Mouse (Mus musculus) neural tube, embryonic 11.5 days (tissue): Measurements from ENCODE around the gene Noxred1. TPM values are rescaled to one million over a fixed set of nuclear protein-coding genes. Genes with fewer than 3 reads are reported as not detected.
A peak's percentile ranks its signal among the peaks of the same experiment; 100 is the strongest.
"Not testable (repeated sequence)": the region's sequence is repeated elsewhere in the genome, so short reads cannot be mapped to it uniquely, and the experiment has no call there.

Source experiments
- ATAC-seq: fragments of 200-750 bp; cut with Nextera tagmentation; 2 replicates; pipeline ENCODE4 v1.8.0; 2017; ENCODE audit warnings: moderate number of reproducible peaks, mild to moderate bottlenecking, moderate TSS enrichment, moderate library complexity; ENCODE audit not compliant: insufficient read depth, low FRiP score, low TSS enrichment
- DNase-seq: peaks from one replicate; pipeline ENCODE4 v3.0.0-alpha.2; 2015; ENCODE audit warnings: low spot score
- H3K27ac ChIP-seq: fragments of 300-500 bp; sonication (generic); 2 replicates; pipeline ENCODE4 v1.5.1; 2014; ENCODE audit warnings: low read depth, mild to moderate bottlenecking, low read length
- H3K27me3 ChIP-seq: fragments of 300-500 bp; sonication (generic); 2 replicates; pipeline ENCODE4 v1.6.1; 2014; ENCODE audit warnings: mild to moderate bottlenecking, low read length, mixed read lengths; ENCODE audit not compliant: control insufficient read depth, insufficient read depth
- H3K36me3 ChIP-seq: fragments of 300-500 bp; sonication (generic); 2 replicates; pipeline ENCODE4 v1.6.1; 2014; ENCODE audit warnings: mild to moderate bottlenecking, low read length, moderate library complexity, mixed read lengths; ENCODE audit not compliant: control insufficient read depth, insufficient read depth
- H3K4me1 ChIP-seq: fragments of 300-500 bp; sonication (generic); 2 replicates; pipeline ENCODE4 v1.6.1; 2014; ENCODE audit warnings: low read length, mixed read lengths; ENCODE audit not compliant: control insufficient read depth, insufficient read depth
- H3K4me2 ChIP-seq: fragments of 300-500 bp; sonication (generic); 2 replicates; pipeline ENCODE4 v1.6.1; 2014; ENCODE audit warnings: low read depth, mild to moderate bottlenecking, moderate library complexity
- H3K4me3 ChIP-seq: fragments of 300-500 bp; sonication (generic); 2 replicates; pipeline ENCODE4 v1.5.1; 2014; ENCODE audit warnings: low read depth, low read length
- H3K9ac ChIP-seq: fragments of 300-500 bp; sonication (generic); 2 replicates; pipeline ENCODE4 v1.6.1; 2014; ENCODE audit warnings: mild to moderate bottlenecking, low read length
- H3K9me3 ChIP-seq: fragments of 300-500 bp; sonication (generic); 2 replicates; pipeline ENCODE4 v1.6.1; 2016; ENCODE audit warnings: low read length; ENCODE audit not compliant: control insufficient read depth
- WGBS: fragments of 180-500 bp; shearing (Covaris S2); extraction: QIAGEN DNeasy Blood & Tissue Kit; methylation state at CpG from one replicate; pipeline ENCODE4 v1.1.7; 2014; 5-methylcytosine and 5-hydroxymethylcytosine counted together
- polyA plus RNA-seq: library from polyadenylated mRNA; unstranded; fragments of >200 nt; fragmentation: Nextera tagmentation; extraction: Ambion mirVana; gene quantifications from 2 replicates; pipeline ENCODE4 v1.2.1, GENCODE M21; 2014

The Noxred1 gene
- polyA plus RNA-seq, 1 experiment from 2014 or later = 0.78 TPM

- H3K4me1 ChIP-seq = no peaks in the 10 kb centered on the region
- no peak for DNase-seq
- WGBS = 83% methylated on average over 2 of the region's 2 CpGs
- no peak overlapping the region for H3K27ac ChIP-seq
- H3K4me2 ChIP-seq = no peak overlapping the region
- H3K36me3 ChIP-seq = no peaks in the 10 kb centered on the region
- no peak overlapping the region for H3K4me3 ChIP-seq
- H3K9me3 ChIP-seq = no peaks in the 10 kb centered on the region
- no peak overlapping the region for H3K9ac ChIP-seq
- no peak for ATAC-seq
- H3K27me3 ChIP-seq = no peaks in the 10 kb centered on the region
Measured at GRCm38 (mm10) chr12:87216053-87216452, 22.5 kb downstream of the Noxred1 start.

DNA sequence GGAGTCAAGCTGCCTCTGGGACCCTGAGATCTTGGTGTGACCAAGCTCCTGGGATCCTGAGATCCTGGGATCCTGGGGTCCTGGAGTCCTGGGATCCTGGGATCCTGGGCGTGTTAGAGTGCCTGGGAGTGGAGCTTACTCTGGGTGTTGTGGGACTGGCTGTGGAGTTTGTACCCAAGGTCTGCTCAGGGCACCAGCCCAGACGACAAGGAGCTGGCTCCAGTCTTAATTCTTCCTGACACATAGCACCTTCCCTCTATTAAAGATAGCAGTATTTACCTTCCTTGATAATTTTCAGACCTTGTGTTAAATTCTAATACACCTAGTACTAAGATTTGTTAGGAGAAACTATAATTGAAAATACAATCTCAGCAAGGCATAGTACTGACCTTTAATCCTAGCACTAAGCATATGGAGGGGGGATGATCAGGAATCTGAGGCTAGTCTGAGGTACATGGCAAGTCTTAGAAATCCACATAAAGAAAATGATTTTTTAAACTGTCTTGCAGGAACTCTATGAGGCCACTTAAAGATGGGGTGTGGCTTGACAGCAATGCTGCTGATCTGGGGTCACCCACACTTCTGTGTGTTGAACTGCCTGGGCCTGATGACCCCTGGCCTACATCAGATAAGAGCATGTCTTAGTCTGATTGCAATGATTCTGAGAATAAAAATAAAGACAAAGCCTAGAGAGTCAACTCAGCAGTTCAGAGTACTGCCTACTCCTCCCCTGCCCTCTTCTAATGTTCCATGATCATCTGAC is 25.5 kb downstream of the Noxred1 start:
- no peaks in the 10 kb centered on the region for H3K9me3 ChIP-seq
- H3K4me2 ChIP-seq = no peak overlapping the region
- 71% methylated on average over 2 of the region's 2 CpGs for WGBS
- H3K27me3 ChIP-seq = no peaks in the 10 kb centered on the region
- H3K4me1 ChIP-seq = no peaks in the 10 kb centered on the region
- no peak for DNase-seq
- no peak overlapping the region for H3K27ac ChIP-seq
- ATAC-seq = no peak
- H3K4me3 ChIP-seq = no peak overlapping the region
- H3K36me3 ChIP-seq = no peaks in the 10 kb centered on the region
- no peak overlapping the region for H3K9ac ChIP-seq

DNA sequence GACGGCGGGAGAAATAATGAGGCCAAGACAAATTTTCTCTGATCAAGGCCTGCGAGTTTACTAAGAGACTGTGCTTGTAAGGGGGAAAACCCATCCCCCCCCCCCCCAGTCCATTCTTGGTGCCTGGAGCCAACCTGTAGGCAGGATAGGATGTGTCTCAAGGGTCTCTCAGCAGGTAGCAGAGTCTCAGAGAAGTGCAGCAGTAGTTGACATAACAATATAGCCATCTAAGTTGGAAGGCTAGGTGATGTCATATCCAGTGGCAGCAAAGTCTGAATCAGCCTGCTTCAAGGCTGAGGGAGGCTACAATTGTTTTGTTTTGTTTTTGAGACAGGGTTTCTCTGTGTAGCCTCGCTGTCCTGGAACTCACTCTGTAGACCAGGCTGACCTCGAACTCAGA is 32.7 kb downstream of the Noxred1 start:
- H3K9me3 ChIP-seq, DNase-seq, H3K27me3 ChIP-seq, H3K27ac ChIP-seq, H3K4me2 ChIP-seq, H3K9ac ChIP-seq, H3K36me3 ChIP-seq, ATAC-seq, H3K4me3 ChIP-seq, H3K4me1 ChIP-seq: not testable (repeated sequence)
- 94% methylated on average over 5 of the region's 5 CpGs for WGBS

- no peaks in the 10 kb centered on the region for H3K27me3 ChIP-seq
- no peaks in the 10 kb centered on the region for H3K9me3 ChIP-seq
- H3K9ac ChIP-seq = no peak overlapping the region
- no peak overlapping the region for H3K4me3 ChIP-seq
- ATAC-seq (no peak), DNase-seq (no peak)
- H3K4me1 ChIP-seq = peaks cover 5% of the 10 kb centered on the region; the same call in 1 of the 2 replicates
- WGBS = 70% methylated on average over 5 of the region's 5 CpGs
- H3K36me3 ChIP-seq = no peaks in the 10 kb centered on the region
- no peak overlapping the region for H3K4me2 ChIP-seq
- H3K27ac ChIP-seq = no peak overlapping the region
Measured at GRCm38 (mm10) chr12:87201694-87202093, 36.8 kb downstream of the Noxred1 start.

DNA sequence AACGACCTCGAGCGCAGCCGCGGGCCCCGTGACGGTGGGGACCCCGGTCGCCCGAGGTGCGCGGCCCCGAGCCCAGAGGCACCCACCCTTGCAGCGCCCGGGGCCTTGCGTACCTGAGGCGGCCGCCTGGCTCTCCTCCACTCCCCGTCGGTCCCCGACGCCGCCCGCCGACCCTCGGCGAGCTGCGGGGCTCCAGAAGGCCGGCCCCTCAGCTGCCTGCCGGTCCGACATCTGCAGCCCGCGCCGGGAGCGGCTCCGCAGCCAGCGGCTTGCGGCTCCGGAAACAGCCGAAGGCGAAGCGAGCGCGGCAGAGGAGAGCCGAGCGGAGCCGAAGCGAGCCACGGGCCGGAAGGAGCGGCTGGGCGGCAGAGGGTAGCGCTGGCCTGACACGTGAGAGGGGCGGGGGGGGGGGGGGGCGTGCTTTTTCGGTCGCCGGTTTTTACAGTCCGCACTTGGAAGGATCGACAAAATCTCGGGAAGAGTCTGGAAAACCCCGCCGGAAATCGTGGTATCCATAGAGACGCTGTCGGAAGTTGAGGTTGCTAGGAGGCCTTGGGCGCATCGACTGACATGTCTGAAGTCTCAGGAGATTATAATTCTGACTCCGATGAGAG is 38.5 kb downstream of the Noxred1 start, which contains the start of gene Tmed8:
Tmed8 (minus strand) TSS at position 482 of the 614 bp plus-strand sequence.
- no peaks in the 10 kb centered on the region for H3K27me3 ChIP-seq
- no peaks in the 10 kb centered on the region for H3K9me3 ChIP-seq
- WGBS = under 1% methylated on average over 60 of the region's 70 CpGs
- DNase-seq (peak; percentile 90), ATAC-seq (peak; percentile 94)
- H3K4me3 ChIP-seq = peak within 1 kb of the TSS; percentile 70
- peak within 1 kb of the TSS; percentile 73 for H3K27ac ChIP-seq
- H3K4me2 ChIP-seq = peak within 1 kb of the TSS; percentile 97
- H3K4me1 ChIP-seq = peaks cover 5% of the 10 kb centered on the region; the same call in 1 of the 2 replicates
- peak within 1 kb of the TSS; percentile 83 for H3K9ac ChIP-seq
- no peaks in the 10 kb centered on the region for H3K36me3 ChIP-seq

DNA sequence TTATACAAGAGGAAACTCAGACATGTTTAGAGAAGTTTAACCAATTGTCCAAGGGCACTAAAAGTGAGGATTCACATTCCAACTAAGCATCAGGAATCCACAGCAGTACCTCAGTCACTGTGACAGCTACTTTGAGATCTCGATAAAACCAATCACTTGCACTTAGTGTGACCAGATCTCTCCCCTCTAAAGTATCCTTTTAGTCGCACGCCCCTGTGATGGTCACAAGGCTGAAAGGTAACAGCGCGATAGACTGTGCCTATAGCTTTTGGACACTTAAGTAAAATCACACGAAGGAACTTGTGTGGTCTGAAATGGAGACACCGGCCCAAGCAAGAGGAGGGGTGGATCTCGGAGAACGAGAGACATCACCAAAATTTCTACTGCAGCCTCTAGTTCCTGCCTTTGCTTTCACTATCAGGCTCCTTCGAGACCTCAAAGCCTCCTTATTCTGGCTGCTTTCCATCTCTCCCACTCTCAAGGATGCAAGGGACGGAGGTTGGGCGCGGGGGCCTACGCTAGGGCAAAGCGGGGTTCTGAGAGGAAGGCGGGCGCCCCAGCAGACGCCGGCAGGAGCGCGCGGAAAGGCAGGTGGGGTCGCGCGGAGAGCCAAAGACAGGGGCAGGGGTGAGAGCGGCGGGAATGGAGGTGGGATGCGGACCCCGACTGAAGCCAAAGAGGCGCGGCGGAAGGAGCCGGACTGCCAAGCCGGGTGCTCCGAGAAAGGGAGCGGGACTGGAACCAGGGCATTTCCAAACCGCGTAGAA is 39.1 kb downstream of the Noxred1 start, which contains the start of gene Samd15:
Samd15 (plus strand) TSS at position 518 of the 767 bp plus-strand sequence.
- Histone ChIP-seq H3K36me3 (no peaks in the 10 kb centered on the region), H3K27me3 (no peaks in the 10 kb centered on the region), H3K4me1 (peaks cover 5% of the 10 kb centered on the region; the same call in 1 of the 2 replicates), H3K4me2 (peak within 1 kb of the TSS; percentile 97), H3K27ac (peak within 1 kb of the TSS; percentile 73), H3K4me3 (peak within 1 kb of the TSS; percentile 70), H3K9me3 (no peaks in the 10 kb centered on the region), H3K9ac (peak within 1 kb of the TSS; percentile 83)
- ATAC-seq (peak; percentile 6; the same call in 1 of the 2 replicates), DNase-seq (peak; percentile 54)
- under 1% methylated on average over 38 of the region's 38 CpGs for WGBS

DNA sequence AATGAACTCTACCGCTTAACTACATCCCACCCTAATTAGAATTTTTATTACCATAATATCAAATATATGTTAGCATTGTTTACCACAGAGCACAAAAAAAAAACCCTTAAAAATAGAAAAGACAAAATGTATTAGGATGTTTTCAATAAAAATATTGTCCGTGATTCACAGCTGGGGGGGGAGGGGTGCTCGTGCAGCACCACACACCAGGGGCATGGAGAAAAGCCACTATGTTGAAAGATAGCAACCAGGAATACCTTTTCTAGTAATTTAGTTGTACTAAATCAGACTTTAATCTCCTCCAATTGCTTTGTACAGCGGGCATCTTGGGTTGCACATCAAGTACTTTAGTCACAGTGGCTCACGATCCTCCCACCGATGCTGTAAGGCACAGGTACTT is 39.7 kb downstream of the Noxred1 start:
- H3K4me1 ChIP-seq = peaks cover 5% of the 10 kb centered on the region; the same call in 1 of the 2 replicates
- H3K36me3 ChIP-seq = no peaks in the 10 kb centered on the region
- no peak for ATAC-seq
- 60% methylated on average over 6 of the region's 6 CpGs for WGBS
- H3K27me3 ChIP-seq = no peaks in the 10 kb centered on the region
- no peaks in the 10 kb centered on the region for H3K9me3 ChIP-seq
- H3K9ac ChIP-seq = no peak overlapping the region
- DNase-seq = no peak
- peak overlapping the region; percentile 97 for H3K4me2 ChIP-seq
- peak overlapping the region; percentile 70 for H3K4me3 ChIP-seq
- no peak overlapping the region for H3K27ac ChIP-seq

GRCm38 (mm10) chr12:87196310-87196709 is 42.2 kb downstream of the Noxred1 start:
- Histone ChIP-seq H3K4me3 (no peak overlapping the region), H3K36me3 (no peaks in the 10 kb centered on the region), H3K9ac (no peak overlapping the region), H3K27ac (no peak overlapping the region), H3K9me3 (no peaks in the 10 kb centered on the region), H3K27me3 (no peaks in the 10 kb centered on the region), H3K4me2 (no peak overlapping the region), H3K4me1 (peaks cover 5% of the 10 kb centered on the region; the same call in 1 of the 2 replicates)
- ATAC-seq (no peak), DNase-seq (no peak)
